In genomic region chr16:31943980-31944379, GRCm38 (mm10) we compare ENCODE assay signal across 9 mouse cellular contexts. TPM values are rescaled to one million over a fixed set of nuclear protein-coding genes. Genes with fewer than 3 reads are reported as not detected.
DNase-seq lines count a peak whose midpoint lies in the region; ATAC-seq and TF ChIP-seq lines count a peak whose summit lies in the region.
"Had no signal": no experiment of that assay in that cellular context is flagged by ENCODE, and none has a peak within 500 bp of the region (broad histone marks: within the 10 kb centered on the region; RNA-seq: fewer than 3 reads in every experiment).

No protein-coding gene starts in this region.

- H3K9ac ChIP-seq in heart, postnatal 0 days (replicated peaks; ENCODE audit: low read depth, low read length): no peak overlapping the region
- H3K9ac ChIP-seq: hindbrain, embryonic 15.5 days had no signal

- H3K27ac ChIP-seq in heart, postnatal 0 days (ENCODE audit: low read depth): no peak overlapping the region
- H3K27ac ChIP-seq: hindbrain, embryonic 15.5 days had no signal

- no peak for TF ChIP-seq EP300 in heart, postnatal 0 days (IDR thresholded peaks at IDR 0.05; ENCODE audit: low read depth)

- H3K27me3 ChIP-seq in heart, postnatal 0 days (ENCODE audit: control insufficient read depth, insufficient read depth, low read length): no peaks in the 10 kb centered on the region
- H3K27me3 ChIP-seq: hindbrain, embryonic 15.5 days had no signal

- H3K9me3 ChIP-seq in heart, postnatal 0 days (replicated peaks; ENCODE audit: control insufficient read depth, low read length): no peaks in the 10 kb centered on the region
- H3K9me3 ChIP-seq: hindbrain, embryonic 15.5 days had no signal

- 2% methylated on average over 10 of the region's 10 CpGs for WGBS in heart, postnatal 0 days

- DNase-seq in ES-CJ7 (ENCODE audit: low read depth, low spot score): peak; percentile 78
- DNase-seq in brain, adult 2 months (ENCODE audit: low read depth, low spot score): peak; percentile 88
- peak; percentile 76 for DNase-seq in heart, postnatal 0 days (ENCODE audit: low spot score)
- DNase-seq in kidney, postnatal 36 days: peak; percentile 72 to 92
- peak; percentile 67 for DNase-seq in lung, postnatal 25 days (ENCODE audit: low spot score)
- peak; percentile 79 for DNase-seq in retina, postnatal 1 day
- DNase-seq in thymus, postnatal 4 days: peak; percentile 92

- peak; percentile 44 for ATAC-seq in erythroid progenitor cell, adult 5-6 weeks (replicated peaks; ENCODE audit: low FRiP score, poor library complexity, severe bottlenecking)
- ATAC-seq in heart, postnatal 0 days (ENCODE audit: insufficient read depth, low read depth): peak; percentile 36; the same call in 1 of the 2 replicates

- peak; percentile 68 for TF ChIP-seq CTCF in heart, postnatal 0 days (IDR thresholded peaks at IDR 0.05; ENCODE audit: low read depth)

- no peak overlapping the region for H3K4me2 ChIP-seq in heart, postnatal 0 days (ENCODE audit: low read depth, low read length)
- H3K4me2 ChIP-seq: hindbrain, embryonic 15.5 days had no signal

- H3K4me1 ChIP-seq in heart, postnatal 0 days (ENCODE audit: control insufficient read depth, insufficient read depth): peaks cover 19% of the 10 kb centered on the region

- no peak overlapping the region for H3K4me3 ChIP-seq in heart, postnatal 0 days (ENCODE audit: low read depth, low read length)
- H3K4me3 ChIP-seq: hindbrain, embryonic 15.5 days had no signal

- H3K36me3 ChIP-seq in heart, postnatal 0 days (replicated peaks; ENCODE audit: control insufficient read depth, insufficient read depth, low read length): no peaks in the 10 kb centered on the region
- H3K36me3 ChIP-seq: hindbrain, embryonic 15.5 days had no signal

RNA-seq across cellular contexts. Expression of gene 0610012G03Rik, which starts 4.3 kb away (rescaled TPM):
- total RNA-seq in erythroid progenitor cell, adult 5-6 weeks (2015; ENCODE audit: low replicate concordance): 10.5 and 11.9 TPM in 2 replicates
- total RNA-seq in erythroid progenitor cell, adult 5-6 weeks (2017; ENCODE audit: low replicate concordance): 2.1 TPM in 1 of 2 replicates, not detected in the other
- 141 and 171 TPM in 2 replicates for total RNA-seq in heart, postnatal 0 days (2014; rRNA removed; ENCODE audit: low replicate concordance)
- polyA plus RNA-seq in heart, postnatal 0 days (2015; fragmentation: Nextera tagmentation; extraction: Ambion mirVana): 175 and 190 TPM in 2 replicates

RNA-seq across cellular contexts. Expression of gene Ncbp2, which starts 4.3 kb away (rescaled TPM):
- 7.9 and 9.2 TPM in 2 replicates for total RNA-seq in erythroid progenitor cell, adult 5-6 weeks (2015; ENCODE audit: low replicate concordance)
- 4.4 and 5.9 TPM in 2 replicates for total RNA-seq in erythroid progenitor cell, adult 5-6 weeks (2017; ENCODE audit: low replicate concordance)
- 9.9 and 12.0 TPM in 2 replicates for total RNA-seq in heart, postnatal 0 days (2014; rRNA removed; ENCODE audit: low replicate concordance)
- polyA plus RNA-seq in heart, postnatal 0 days (2015; fragmentation: Nextera tagmentation; extraction: Ambion mirVana): 42.1 and 48.0 TPM in 2 replicates

RNA-seq across cellular contexts. Expression of gene Pigz, which starts 10.3 kb away (rescaled TPM):
- total RNA-seq in erythroid progenitor cell, adult 5-6 weeks (2015; ENCODE audit: low replicate concordance): 3.2 TPM in 1 of 2 replicates, not detected in the other
- 0.15 and 0.39 TPM in 2 replicates for total RNA-seq in erythroid progenitor cell, adult 5-6 weeks (2017; ENCODE audit: low replicate concordance)
- not detected in 2 replicates for total RNA-seq in heart, postnatal 0 days (2014; rRNA removed; ENCODE audit: low replicate concordance)
- polyA plus RNA-seq in heart, postnatal 0 days (2015; fragmentation: Nextera tagmentation; extraction: Ambion mirVana): 0.51 and 0.87 TPM in 2 replicates

RNA-seq across cellular contexts. Expression of gene Senp5, which starts 59.1 kb away (rescaled TPM):
- 6.1 and 6.3 TPM in 2 replicates for total RNA-seq in erythroid progenitor cell, adult 5-6 weeks (2015; ENCODE audit: low replicate concordance)
- 4.1 and 8.7 TPM in 2 replicates for total RNA-seq in erythroid progenitor cell, adult 5-6 weeks (2017; ENCODE audit: low replicate concordance)
- 10.5 and 16.6 TPM in 2 replicates for total RNA-seq in heart, postnatal 0 days (2014; rRNA removed; ENCODE audit: low replicate concordance)
- 5.6 and 6.1 TPM in 2 replicates for polyA plus RNA-seq in heart, postnatal 0 days (2015; fragmentation: Nextera tagmentation; extraction: Ambion mirVana)

Comparison
In these comparisons a context has a peak if more than half of its experiments do, and no peak if none do; other contexts are left out.
1. RNA of gene 0610012G03Rik, which starts 4.3 kb away (total RNA-seq): 141 to 171 TPM in heart, postnatal 0 days; 2.1 to 11.9 TPM in erythroid progenitor cell, adult 5-6 weeks; every median in the first group is over 10 times any median in the second.
2. Peak in every context shown above with its lines, with median percentiles within 50 percentile points of each other: DNase-seq.